Mouse (Mus musculus): ENCODE data around the gene Asb18.

DNA sequence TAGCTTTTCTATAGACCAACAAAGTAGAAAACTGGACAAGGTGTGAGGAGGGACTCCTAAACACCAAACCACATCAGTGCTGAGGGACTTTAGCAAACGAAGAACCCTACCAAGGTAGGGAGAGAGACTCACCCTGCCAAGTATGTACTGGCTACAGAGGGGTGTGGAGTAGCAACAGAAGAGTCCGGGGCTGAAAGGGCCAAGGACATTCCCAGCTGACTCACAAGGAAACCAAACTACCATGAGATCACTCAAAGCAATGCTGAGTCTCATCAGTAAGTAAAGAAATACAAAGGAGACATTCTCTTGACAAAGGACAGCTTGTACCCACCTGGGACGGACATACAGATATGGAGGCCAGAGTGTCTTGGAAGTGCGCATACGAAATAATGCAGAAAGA is 5.9 kb upstream of the Asb18 start:
- TF ChIP-seq GATA1 (IDR thresholded peaks at IDR 0.05; ENCODE audit: low read depth, low read length) (no peak), EP300 (IDR thresholded peaks at IDR 0.05; ENCODE audit: low read depth in 1 of 2, low read length in 2 of 2) (no peak), NRF1 (IDR thresholded peaks at IDR 0.05; ENCODE audit: insufficient read depth, low read depth, low read length, poor library complexity, severe bottlenecking) (no peak), CTCF (IDR thresholded peaks at IDR 0.05 in 2 of 3, conservative IDR thresholded peaks at IDR 0.05 in 1 of 3; ENCODE audit: control insufficient read depth in 1 of 3, insufficient read depth in 1 of 3, low read depth in 2 of 3, low read length in 3 of 3, poor library complexity in 1 of 3, severe bottlenecking in 1 of 3) (no peak), MAFK (IDR thresholded peaks at IDR 0.05; ENCODE audit: borderline replicate concordance, low read depth, low read length) (no peak), POLR2A (IDR thresholded peaks at IDR 0.05; ENCODE audit: control insufficient read depth in 1 of 2, insufficient read depth in 1 of 2, low read depth in 1 of 2, low read length in 2 of 2, poor library complexity in 1 of 2) (no peak)
